Mouse (Mus musculus) ovary, postnatal 10 days (tissue): ENCODE data around the gene Tmco1.
"Not testable (repeated sequence)": the region's sequence is repeated elsewhere in the genome, so short reads cannot be mapped to it uniquely, and the experiment has no call there.

Source experiments
- DNase-seq: peaks from one replicate; pipeline ENCODE4 v3.0.0; 2022; ENCODE audit warnings: low spot score

Tmco1 gene

DNA sequence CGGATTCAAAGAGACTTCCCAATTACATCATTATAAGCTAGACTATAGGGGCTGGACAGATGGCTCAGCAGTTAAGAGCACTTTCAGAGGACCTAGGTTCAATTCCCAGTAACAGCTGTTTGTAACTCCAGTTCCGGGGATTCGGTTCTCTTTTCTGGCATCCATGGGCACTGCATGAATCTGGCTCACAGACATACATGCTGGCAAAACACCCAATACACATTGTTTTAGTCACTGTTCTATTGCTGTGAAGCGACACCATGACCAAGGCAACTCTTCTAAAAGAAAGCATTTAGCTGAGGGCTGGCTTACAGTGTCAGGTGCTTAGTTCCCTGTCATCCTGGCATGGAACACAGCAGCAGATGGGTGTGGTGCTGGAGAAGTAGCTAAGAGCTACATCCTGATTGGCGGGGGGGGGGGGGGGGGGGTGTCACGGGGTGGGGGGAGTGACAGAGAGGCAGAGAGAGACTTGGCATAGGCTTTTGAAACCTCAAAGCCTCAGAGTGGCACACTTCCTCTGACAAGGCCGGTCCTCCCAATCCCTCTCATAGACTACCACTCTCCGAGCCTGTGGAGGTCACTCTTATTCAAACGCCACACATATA, 31.1 kb downstream of the Tmco1 start:
- no peak for DNase-seq

GRCm38 (mm10) chr1:167340111-167340787, 32.1 kb downstream of the Tmco1 start:
- no peak for DNase-seq

DNA sequence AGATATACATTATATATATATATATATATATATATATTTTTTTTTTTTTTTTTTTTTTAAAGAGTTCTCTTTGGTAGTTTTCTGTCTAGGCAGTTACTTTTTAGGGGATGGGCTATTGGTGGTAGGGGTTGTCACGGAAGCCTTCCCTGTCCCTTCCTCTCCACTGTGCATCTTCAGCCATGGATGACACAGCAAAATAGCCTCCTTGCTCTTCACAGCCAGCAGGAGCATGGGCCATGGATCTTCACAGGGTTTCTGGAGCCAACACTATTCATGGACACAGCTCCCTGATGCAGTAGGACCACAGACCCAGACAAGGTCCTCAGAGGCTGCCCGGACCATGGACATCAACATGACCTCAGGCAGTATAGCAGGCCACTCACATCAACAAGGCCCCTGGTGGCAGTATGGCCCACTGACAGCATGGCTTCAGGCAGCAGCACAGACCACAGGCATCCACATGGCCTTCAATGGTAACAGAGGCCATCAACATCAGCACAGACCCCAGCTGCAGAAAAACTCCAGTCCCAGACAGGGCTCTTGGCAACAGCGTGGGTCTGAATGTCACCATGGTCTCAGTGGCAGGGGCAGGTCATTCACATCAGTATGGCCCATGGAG, 32.8 kb downstream of the Tmco1 start:
- no peak for DNase-seq

DNA sequence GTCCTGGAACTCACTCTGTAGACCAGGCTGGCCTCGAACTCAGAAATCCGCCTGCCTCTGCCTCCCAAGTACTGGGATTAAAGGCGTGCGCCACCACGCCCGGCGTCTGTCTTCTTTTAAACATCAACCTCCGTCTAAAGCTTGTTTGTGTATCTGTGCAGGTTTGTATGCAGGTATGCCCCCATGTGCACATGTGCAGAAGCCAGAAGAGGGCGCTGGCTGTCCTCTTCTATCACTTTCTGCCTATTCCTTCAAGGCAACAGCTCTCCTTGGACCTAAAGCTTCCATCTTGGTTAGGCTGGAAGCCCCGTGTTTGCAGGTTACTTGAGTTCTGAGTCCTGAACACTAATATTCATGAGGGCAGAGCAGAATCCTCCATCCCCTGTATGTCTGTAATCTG, 34.7 kb downstream of the Tmco1 start:
- DNase-seq: no peak

- DNase-seq: not testable (repeated sequence)
Measured at GRCm38 (mm10) chr1:167345994-167346520, 37.9 kb downstream of the Tmco1 start.

DNA sequence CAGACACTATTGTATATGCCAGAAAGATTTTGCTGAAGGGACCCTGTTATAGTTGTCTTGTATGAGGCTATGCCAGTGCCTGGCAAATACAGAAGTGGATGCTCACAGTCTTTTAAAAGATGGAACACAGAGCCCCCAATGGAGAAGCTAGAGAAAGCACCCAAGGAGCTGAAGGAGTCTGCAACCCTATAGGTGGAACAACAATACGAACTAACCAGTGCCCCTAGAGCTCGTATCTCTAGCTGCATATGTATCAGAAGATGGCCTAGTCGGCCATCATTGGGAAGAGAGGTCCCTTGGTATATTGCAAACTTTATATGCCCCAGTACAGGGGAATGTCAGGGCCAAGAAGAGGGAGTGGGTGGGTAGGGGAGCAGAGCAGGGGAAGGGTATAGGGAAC, 41.0 kb downstream of the Tmco1 start:
- not testable (repeated sequence) for DNase-seq

GRCm38 (mm10) chr1:167349815-167350596, 41.8 kb downstream of the Tmco1 start, which contains the start of gene Aldh9a1:
Aldh9a1 (plus strand) TSS chr1:167349991.
- peak; percentile 90 for DNase-seq

DNA sequence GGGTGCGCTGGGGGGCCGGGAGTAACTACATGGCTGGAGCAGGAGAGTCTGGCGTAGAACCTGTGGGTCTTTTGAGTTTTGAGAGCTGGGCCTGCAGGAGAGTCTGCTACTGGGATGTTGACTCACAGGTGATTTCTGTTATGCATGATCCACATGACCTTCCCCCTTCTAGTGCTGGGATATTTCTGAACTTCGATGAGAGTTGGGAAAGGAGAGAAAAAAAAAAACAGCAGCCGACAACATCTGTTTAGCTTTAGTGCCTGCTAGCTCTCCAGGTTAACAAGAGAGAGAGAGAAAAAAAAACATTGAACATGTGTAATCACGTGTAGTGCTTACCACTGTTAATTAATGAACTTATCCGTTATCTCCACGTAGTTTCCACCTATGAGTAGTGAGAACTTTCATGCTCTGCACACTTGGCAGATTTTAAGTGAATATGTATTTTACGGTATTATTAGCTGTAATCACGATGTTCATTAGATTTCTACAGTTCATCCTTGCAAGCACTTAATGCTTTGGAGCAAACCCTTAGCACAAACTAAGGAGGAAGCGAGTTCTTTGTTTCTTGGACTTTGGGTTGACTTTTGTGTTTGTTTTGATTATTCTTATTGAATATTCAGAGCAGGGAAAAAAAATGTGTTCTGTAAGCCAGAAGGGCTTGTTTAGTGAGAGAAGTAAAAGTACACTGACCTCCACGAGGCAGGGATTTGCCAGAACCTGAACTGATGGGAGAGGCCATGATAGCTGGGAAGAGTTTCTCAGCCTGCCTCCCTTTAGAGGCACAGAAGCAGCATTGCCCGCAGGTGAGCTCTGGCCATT, 42.6 kb downstream of the Tmco1 start:
- DNase-seq: no peak

DNA sequence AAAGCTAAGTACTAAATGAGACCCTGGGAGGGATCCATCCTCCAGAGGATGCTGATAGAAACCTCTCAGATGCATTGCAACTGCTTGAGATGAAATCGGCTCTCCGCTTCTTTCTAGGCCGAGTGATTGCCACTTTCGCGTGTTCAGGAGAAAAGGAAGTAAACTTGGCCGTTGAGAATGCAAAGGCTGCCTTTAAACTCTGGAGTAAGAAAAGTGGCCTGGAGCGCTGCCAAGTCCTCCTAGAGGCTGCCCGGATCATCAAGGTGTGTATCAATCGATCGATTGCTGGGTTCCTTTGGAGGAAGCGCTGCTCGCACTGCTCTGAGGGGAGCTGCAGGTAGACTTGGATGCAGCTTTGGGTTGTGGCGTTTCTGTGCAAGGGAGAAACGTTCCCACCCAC, 44.2 kb downstream of the Tmco1 start:
- no peak for DNase-seq

- DNase-seq: no peak
Measured at GRCm38 (mm10) chr1:167357387-167357786, 49.2 kb downstream of the Tmco1 start.

DNA sequence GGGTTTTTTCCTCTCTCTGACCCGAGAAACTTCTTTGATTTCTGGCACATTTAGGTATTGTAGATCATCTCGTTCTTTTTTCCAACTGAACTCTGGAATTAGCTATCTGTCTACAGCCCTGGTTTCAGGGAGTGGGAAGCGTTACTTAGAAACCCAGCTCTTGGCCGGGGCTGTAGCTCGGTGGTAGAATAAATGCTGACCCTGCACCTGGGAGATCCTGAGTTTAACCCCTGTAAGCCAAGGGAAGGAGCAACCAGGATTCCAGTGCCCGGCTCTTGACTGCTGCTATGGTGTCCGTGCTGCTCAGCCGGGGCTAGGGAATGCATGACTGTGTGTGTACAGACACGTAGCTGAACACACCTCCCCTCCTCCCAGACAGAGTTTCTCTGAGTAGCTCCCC, 50.6 kb downstream of the Tmco1 start:
- no peak for DNase-seq

GRCm38 (mm10) chr1:167360268-167360667, 52.1 kb downstream of the Tmco1 start:
- DNase-seq: no peak

DNA sequence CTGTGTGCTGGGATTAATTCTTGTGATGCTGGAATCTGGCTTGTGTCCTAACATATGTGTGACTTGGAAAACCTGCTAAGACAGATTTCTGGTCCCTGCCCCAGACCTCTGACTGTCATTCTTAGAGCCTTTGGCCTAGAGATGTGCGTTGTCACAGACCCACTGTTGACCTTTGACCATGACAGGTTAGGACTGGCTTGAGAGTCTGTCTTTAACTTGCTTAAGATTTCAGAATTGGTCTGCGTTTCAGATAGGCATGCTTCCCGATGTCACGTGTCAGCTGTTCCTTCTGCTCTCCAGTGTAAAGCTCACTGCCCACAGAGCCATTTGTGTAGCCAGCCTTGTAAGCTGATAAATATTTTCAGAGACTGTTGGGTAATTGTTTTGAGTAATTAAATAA, 54.6 kb downstream of the Tmco1 start:
- no peak for DNase-seq

DNA sequence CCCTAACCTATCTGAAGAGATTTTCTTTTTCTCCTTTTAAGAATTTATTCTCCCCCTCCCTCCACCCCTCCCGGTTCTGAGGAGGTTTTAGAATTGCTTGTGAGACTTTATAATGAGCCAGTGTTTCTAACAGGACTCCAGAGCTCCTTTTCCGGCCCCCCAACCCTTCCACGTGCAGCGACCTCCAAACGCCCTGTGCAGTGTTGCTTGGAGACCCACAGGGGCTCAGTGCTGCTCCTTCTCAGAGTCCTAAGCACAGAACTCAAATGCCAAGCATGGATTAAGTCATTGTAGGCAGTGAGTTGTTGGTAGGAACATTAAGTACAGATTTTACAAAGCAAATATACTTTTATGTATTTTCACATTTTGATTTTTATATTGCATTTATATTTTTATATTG, 55.1 kb downstream of the Tmco1 start:
- DNase-seq: no peak

DNA sequence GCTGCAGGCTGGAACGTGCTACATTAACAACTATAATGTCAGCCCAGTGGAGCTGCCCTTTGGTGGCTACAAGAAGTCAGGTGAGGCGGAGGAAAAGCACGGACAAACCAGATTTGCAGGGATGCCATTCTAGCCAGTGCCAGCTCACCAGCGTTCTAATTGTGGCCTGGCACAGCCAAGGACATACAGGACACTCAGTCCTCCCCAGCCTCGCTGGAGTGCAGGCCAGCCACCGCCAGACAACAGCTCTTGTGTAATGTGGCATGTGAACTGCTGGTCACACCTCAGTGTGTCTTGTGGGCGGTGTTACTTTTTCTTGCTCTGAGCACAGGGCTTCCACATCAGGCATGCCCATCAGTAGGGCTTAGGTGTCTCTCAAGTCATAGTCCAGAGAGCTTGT, 57.6 kb downstream of the Tmco1 start:
- DNase-seq: no peak

- no peak for DNase-seq
Measured at GRCm38 (mm10) chr1:167366621-167367020, 58.4 kb downstream of the Tmco1 start.

DNA sequence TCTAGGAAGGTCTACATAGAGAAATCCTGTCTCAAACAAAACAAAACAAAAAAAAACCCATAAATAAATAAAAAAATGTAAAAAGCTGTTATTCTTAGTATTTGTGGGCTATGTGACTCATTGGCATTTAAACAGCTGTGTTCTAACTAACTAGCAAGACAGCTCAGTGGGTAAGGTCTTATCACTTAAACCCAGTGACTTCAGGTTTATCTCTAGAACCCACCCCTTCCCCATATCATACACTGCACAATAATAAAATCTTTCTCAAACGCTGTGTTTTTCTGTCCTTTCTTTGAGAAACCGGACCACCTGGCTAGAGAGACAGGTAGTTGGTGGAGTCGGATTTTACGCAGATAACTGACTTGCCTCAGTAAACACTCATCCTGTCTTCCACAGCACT, 59.8 kb downstream of the Tmco1 start:
- DNase-seq: no peak

DNA sequence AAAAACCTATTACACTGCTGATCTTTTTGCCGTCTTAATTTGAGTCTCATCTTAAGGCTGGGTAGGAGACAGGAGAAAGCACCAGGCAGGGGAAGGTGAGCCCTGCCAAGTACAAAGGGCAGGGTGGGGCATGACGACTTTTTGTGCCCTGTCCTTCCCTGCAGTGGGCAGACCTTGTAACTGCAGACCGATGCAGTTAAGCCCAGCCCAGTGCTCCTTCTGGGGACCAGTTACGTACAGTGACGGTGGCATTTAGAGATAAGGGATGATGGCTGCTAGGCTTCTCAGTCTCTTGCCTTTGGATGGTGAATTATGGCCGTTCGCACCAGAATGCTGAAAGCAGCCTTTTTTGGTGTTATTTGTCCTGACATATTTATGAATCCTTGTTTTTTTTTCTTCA, 60.3 kb downstream of the Tmco1 start:
- no peak for DNase-seq

DNA sequence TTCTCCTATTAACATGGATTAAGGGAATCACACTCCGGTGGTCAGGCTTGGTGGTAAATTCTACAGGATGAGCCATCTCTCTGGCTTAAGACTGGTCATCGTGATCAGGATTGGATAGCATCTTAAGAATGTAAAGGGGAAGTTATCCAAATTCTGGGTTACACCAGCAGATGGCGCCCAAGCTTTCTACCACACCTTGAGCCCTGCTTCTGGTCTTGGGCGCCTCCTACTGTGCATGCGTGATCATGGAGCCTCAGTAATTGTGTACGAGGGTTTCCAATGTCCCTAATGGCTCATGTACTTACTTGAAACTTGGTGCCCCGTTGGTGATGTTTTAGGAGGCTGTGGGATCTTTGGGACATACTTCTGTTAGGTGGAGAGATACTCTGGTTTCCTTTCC, 61.7 kb downstream of the Tmco1 start:
- peak; percentile 45 for DNase-seq

DNA sequence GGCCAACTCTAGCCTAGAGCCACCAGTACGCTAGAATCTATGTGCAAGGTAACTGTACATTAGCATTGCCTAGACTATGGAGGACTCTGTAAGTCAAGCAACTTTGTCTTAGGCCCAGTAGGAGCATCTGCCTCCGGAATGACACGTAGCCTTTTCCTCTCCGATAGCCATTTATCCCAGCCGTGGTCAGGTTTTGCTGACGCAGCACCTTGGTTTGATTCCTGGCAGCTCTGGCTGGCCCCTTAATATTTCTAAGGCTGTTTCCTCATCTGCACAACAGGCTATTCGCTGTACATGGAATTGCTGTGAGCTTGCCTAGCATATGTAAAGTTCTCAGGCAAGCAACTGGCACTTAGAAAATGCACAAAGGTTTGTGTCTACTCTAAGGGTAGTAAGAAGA, 64.6 kb downstream of the Tmco1 start:
- no peak for DNase-seq

DNA sequence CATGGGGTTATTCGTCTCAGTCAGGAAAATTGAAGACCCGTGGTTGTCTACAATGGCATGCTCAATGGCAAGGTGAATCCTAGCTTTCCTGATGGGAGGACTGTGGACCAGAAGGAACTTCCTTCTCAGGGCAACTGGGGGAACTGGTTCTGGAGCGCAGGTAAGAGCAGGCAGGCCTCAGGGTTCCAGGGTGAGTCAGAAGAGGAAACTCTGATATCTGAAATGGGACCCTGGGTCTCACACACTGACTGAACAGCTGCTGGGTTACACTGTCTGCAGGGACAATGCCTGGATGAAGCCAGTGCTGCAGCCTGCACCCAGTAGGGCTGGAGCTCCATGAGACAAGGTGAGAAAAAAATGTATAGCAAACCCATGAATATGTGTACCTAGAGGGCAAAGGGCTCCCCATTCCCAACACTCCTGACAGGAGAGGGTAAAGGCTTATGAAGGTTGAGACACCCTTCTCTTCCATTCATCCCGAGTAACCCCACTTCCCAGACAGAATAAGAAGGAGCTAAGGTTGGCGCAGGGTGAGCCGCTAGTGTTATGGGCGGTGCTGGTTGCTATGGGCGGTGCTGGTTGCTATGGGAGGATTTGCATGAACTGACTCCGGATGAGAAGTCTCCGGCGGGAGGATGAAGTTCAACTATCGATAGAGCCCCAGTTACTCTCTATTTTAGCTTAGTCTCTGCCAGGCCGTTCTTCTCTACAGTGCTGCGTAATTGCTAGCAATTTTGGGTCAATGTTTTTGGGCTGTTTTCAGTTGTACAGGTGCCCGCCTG, 66.0 kb downstream of the Tmco1 start:
- DNase-seq: no peak
